Mouse (Mus musculus): ENCODE results near the gene Atxn7l2.

DNA sequence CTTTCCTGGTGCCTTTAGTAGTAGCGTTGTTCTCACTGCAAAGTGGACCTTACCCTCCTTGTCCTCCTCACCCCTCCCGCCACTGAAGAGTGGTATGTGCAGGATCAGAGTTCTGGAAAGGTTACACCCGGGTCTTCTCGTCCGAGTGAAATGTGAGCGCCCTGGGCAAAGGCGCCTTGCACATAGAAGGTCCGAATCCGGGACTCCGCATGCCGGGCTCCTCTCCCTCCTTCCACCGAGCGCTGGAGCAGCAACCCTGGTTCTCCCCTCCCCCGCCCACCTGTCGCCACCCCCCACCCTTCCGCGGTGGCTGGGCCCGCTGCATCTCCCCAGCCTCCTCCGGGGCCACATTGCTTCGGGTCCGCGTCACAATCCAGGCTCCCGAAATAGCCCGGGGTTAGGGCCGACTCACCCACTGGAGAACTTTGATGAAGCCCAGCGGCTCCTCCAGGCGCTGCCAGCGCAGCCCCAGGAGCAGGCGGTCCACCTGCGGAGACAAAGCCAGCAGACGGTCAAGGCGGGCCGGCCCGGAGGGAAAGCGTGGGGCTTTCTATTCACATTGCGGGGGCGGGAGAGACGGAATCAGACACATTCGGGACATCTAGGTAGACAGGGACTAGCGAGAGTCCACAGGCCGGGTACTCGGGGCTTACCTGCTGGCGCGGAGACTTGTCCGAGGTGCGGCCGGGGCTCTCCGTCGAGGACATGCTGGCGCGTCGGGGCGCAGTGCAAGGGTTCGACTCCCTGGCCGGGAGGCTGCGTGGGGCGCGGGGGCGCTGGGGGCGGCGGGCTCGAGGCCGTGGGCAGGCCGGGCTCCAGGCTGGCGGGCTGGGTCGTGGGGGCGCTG, 15.2 kb upstream of the Atxn7l2 start:
- no peak for TF ChIP-seq POLR2A (IDR thresholded peaks at IDR 0.05; ENCODE audit: extremely low read depth, insufficient read depth, low read length)
- TF ChIP-seq CTCF (IDR thresholded peaks at IDR 0.05; ENCODE audit: low read depth, low read length) = no peak
